Mouse (Mus musculus) embryonic fibroblast, embryonic 13.5 days (primary cell): ENCODE measurements around the gene Gm20388.

Experiments used
- CTCF ChIP-seq: IDR thresholded peaks from 2 replicates; pipeline ENCODE4 v1.5.1; 2011; ENCODE audit warnings: mild to moderate bottlenecking, control low read depth, low read length, moderate library complexity, borderline replicate concordance; ENCODE audit not compliant: insufficient read depth
- POLR2A ChIP-seq: IDR thresholded peaks from 2 replicates; pipeline ENCODE4 v1.6.1; 2011; ENCODE audit warnings: low read depth, mild to moderate bottlenecking, control low read depth, low read length, moderate library complexity

DNA sequence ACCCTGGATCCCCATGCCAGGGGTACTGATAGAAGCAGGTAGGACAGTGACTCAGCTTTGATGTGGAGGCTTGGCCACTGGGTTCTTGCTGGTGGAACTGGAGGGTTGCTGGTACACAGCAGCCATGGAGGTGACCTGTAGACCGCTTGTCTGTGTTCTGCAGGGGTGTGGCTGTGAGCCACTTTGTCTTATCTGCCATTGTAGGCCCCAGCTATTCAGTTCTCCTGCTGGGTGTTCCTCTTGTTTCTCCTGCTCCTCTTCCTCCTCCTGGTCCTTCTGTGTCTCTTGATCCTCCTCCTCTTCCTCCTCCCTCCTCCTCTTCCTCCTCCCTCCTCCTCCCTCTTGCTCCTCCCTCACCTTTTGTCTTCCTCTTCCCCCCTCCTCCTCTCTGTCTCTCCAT lies 614.5 kb downstream of the Gm20388 start:
- no peak for TF ChIP-seq CTCF
- TF ChIP-seq POLR2A: no peak
